ENCODE assay signal across 19 mouse cellular contexts in the genomic region with DNA sequence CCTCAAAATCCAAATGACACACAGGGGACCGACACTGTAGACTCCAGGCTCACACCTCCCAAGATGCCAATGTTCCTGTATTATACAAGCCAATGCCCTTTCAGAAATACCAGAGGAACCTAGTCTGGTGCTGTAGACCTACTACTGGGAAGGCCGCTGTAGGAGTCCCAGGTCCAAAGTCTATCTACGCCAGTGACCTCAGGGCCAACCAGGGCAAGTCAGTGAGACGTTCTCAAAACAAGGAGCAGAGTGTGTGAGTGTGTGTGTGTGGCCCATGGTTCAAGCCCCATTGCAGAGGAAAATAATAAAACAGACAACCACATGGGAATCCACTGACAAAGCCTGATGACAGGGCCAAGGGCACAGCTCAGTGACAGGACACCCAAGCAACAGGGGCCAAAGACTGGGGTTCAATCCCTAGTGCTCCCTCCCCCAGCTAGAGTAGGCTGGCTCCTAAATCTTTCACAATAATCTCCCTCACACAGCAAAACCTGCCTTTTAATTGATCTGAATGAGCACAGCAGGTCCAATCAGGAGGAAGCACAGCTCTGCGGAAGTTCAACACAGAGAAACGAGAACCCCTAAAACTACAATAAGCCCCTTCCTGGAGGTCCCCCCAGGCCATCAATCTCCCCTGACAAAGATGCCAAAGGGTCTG. TPM values are rescaled to one million over a fixed set of nuclear protein-coding genes. Genes with fewer than 3 reads are reported as not detected.
DNase-seq lines count a peak whose midpoint lies in the region; ATAC-seq lines count a peak whose summit lies in the region.
"Had no signal": no experiment of that assay in that cellular context is flagged by ENCODE, and none has a peak within 500 bp of the region (broad histone marks: within the 10 kb centered on the region; RNA-seq: fewer than 3 reads in every experiment).

No protein-coding gene starts in this region.

- H3K4me1 ChIP-seq in intestine, embryonic 14.5 days (replicated peaks; ENCODE audit: control insufficient read depth, insufficient read depth, low read length) = no peaks in the 10 kb centered on the region
- peaks cover 7% of the 10 kb centered on the region; the same call in 1 of the 2 replicates for H3K4me1 ChIP-seq in intestine, embryonic 16.5 days (ENCODE audit: control insufficient read depth, insufficient read depth, low read length)
- H3K4me1 ChIP-seq in liver, embryonic 13.5 days (replicated peaks) = peaks cover 31% of the 10 kb centered on the region
- H3K4me1 ChIP-seq: forebrain, embryonic 12.5 days had no signal

- ATAC-seq in intestine, embryonic 14.5 days (replicated peaks; ENCODE audit: low FRiP score, low TSS enrichment, low read depth) = 0 out of 2 replicates have a peak, but pooled peaks have one; percentile 34
- ATAC-seq in intestine, embryonic 16.5 days = peak; percentile 52
- ATAC-seq in liver, embryonic 13.5 days (ENCODE audit: low read depth) = 0 out of 2 replicates have a peak, but pooled peaks have one; percentile 35
- ATAC-seq: forebrain, embryonic 16.5 days; hindbrain, embryonic 16.5 days had no signal

- no peak overlapping the region for H3K4me3 ChIP-seq in intestine, embryonic 14.5 days (ENCODE audit: low read depth, low read length)
- no peak overlapping the region for H3K4me3 ChIP-seq in intestine, embryonic 16.5 days (ENCODE audit: low read length)
- no peak overlapping the region for H3K4me3 ChIP-seq in liver, embryonic 13.5 days (replicated peaks)
- H3K4me3 ChIP-seq: embryonic facial prominence, embryonic 13.5 days; forebrain, embryonic 12.5 days; heart, embryonic 13.5 days had no signal

- no peaks in the 10 kb centered on the region for H3K9me3 ChIP-seq in intestine, embryonic 14.5 days (ENCODE audit: control insufficient read depth, low read length)
- no peaks in the 10 kb centered on the region for H3K9me3 ChIP-seq in intestine, embryonic 16.5 days (ENCODE audit: control insufficient read depth, low read length)
- no peaks in the 10 kb centered on the region for H3K9me3 ChIP-seq in liver, embryonic 13.5 days (replicated peaks)
- H3K9me3 ChIP-seq: embryonic facial prominence, embryonic 13.5 days; forebrain, embryonic 12.5 days; heart, embryonic 13.5 days had no signal

- H3K9ac ChIP-seq in intestine, embryonic 14.5 days (ENCODE audit: low read length) = no peak overlapping the region
- H3K9ac ChIP-seq in intestine, embryonic 16.5 days (ENCODE audit: low read depth, low read length) = no peak overlapping the region
- no peak overlapping the region for H3K9ac ChIP-seq in liver, embryonic 13.5 days
- H3K9ac ChIP-seq: embryonic facial prominence, embryonic 13.5 days; forebrain, embryonic 12.5 days; heart, embryonic 13.5 days had no signal

- peaks cover 100% of the 10 kb centered on the region for H3K36me3 ChIP-seq in intestine, embryonic 14.5 days (ENCODE audit: control insufficient read depth, insufficient read depth, low read length)
- H3K36me3 ChIP-seq in intestine, embryonic 16.5 days (ENCODE audit: control insufficient read depth, insufficient read depth, low read length) = peaks cover 51% of the 10 kb centered on the region
- H3K36me3 ChIP-seq in liver, embryonic 13.5 days = peaks cover 99% of the 10 kb centered on the region

- 79% methylated on average over 6 of the region's 6 CpGs for WGBS in intestine, embryonic 14.5 days
- 80% methylated on average over 6 of the region's 6 CpGs for WGBS in intestine, embryonic 16.5 days
- WGBS in liver, embryonic 13.5 days (ENCODE audit: insufficient replicate concordance) = 78% methylated on average over 6 of the region's 6 CpGs

- H3K4me2 ChIP-seq in intestine, embryonic 14.5 days (ENCODE audit: low read length) = no peak overlapping the region
- H3K4me2 ChIP-seq in intestine, embryonic 16.5 days (ENCODE audit: low read depth, low read length) = no peak overlapping the region
- no peak overlapping the region for H3K4me2 ChIP-seq in liver, embryonic 13.5 days
- H3K4me2 ChIP-seq: embryonic facial prominence, embryonic 13.5 days; forebrain, embryonic 12.5 days; heart, embryonic 13.5 days had no signal

- no peak overlapping the region for H3K27ac ChIP-seq in intestine, embryonic 14.5 days (ENCODE audit: low read depth)
- H3K27ac ChIP-seq in intestine, embryonic 16.5 days (ENCODE audit: low read length) = no peak overlapping the region
- H3K27ac ChIP-seq in liver, embryonic 13.5 days = no peak overlapping the region
- H3K27ac ChIP-seq: embryonic facial prominence, embryonic 13.5 days; forebrain, embryonic 12.5 days; heart, embryonic 13.5 days had no signal

- no peak for DNase-seq in intestine, embryonic 14.5 days (ENCODE audit: low spot score)
- DNase-seq in liver, embryonic 13.5 days = no peak
- DNase-seq in yolk sac, embryonic 10.5 days (ENCODE audit: low spot score) = peak; percentile 55
- DNase-seq in Muller cell, postnatal 12 days (ENCODE audit: inconsistent ontology term) = no peak
- no peak for DNase-seq in thymus, postnatal 36 days
- DNase-seq: adrenal gland, postnatal 10 days; cerebellum, adult 11 months; cerebellum, adult 8-10 months; cerebellum, postnatal 14 days; embryo, embryonic 11 days; gastrocnemius, postnatal 14 days; heart, postnatal 36 days had no signal

- no peaks in the 10 kb centered on the region for H3K27me3 ChIP-seq in intestine, embryonic 14.5 days (replicated peaks; ENCODE audit: control insufficient read depth, insufficient read depth, low read length)
- H3K27me3 ChIP-seq in intestine, embryonic 16.5 days (replicated peaks; ENCODE audit: control insufficient read depth, insufficient read depth, low read length) = no peaks in the 10 kb centered on the region
- no peaks in the 10 kb centered on the region for H3K27me3 ChIP-seq in liver, embryonic 13.5 days
- H3K27me3 ChIP-seq: CH12.LX; embryonic facial prominence, embryonic 13.5 days; forebrain, embryonic 12.5 days; heart, embryonic 13.5 days had no signal

RNA-seq across cellular contexts. Expression of a gene that starts 11.0 kb away (rescaled TPM):
- 489 and 512 TPM in 2 replicates for polyA plus RNA-seq in intestine, embryonic 14.5 days (2014; fragmentation: Nextera tagmentation; extraction: Ambion mirVana)
- 339 and 377 TPM in 2 replicates for polyA plus RNA-seq in intestine, embryonic 16.5 days (2015; fragmentation: Nextera tagmentation; extraction: Ambion mirVana)
- 343 and 345 TPM in 2 replicates for polyA plus RNA-seq in liver, embryonic 13.5 days (2015; fragmentation: Nextera tagmentation; extraction: Ambion mirVana)

RNA-seq across cellular contexts. Expression of a gene that starts 56.9 kb away (rescaled TPM):
- polyA plus RNA-seq in intestine, embryonic 14.5 days (2014; fragmentation: Nextera tagmentation; extraction: Ambion mirVana) = 24.7 and 29.0 TPM in 2 replicates
- polyA plus RNA-seq in intestine, embryonic 16.5 days (2015; fragmentation: Nextera tagmentation; extraction: Ambion mirVana) = 21.7 and 26.8 TPM in 2 replicates
- polyA plus RNA-seq in liver, embryonic 13.5 days (2015; fragmentation: Nextera tagmentation; extraction: Ambion mirVana) = 5.6 and 7.0 TPM in 2 replicates
